Mouse (Mus musculus) liver, postnatal 0 days (tissue): ENCODE results near the gene Padi4.

Experiments used
- CTCF ChIP-seq: sonication (generic); IDR thresholded peaks from 2 replicates; pipeline ENCODE4 v1.5.1; 2016; ENCODE audit warnings: antibody characterized with exemption, low read depth
- EP300 ChIP-seq: IDR thresholded peaks from 2 replicates; pipeline ENCODE4 v1.6.1; 2016; ENCODE audit warnings: antibody characterized with exemption, low read depth, mild to moderate bottlenecking

DNA sequence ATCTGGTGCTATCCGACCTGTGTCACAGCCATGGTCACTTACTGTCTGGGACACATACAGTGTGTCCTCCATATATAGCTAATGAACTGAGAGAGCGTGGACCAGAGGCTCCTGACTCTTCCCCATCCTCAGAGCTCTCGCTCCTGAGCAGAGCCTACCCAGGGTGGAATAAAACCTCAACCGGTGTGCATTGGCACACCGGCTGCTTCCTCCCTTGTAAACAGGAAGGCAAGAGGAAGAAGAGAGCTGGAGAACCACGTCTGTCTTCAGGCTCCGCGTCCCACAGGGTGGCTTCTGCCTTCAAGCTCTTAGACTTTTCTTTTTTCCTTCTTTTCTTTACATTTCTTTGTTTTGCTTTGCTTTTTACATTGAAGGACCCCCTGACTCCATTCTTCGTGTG, 8.8 kb upstream of the Padi4 start:
- TF ChIP-seq CTCF (no peak), EP300 (no peak)
